Mouse (Mus musculus): ENCODE data around the gene Spcs1.

The Spcs1 gene

DNA sequence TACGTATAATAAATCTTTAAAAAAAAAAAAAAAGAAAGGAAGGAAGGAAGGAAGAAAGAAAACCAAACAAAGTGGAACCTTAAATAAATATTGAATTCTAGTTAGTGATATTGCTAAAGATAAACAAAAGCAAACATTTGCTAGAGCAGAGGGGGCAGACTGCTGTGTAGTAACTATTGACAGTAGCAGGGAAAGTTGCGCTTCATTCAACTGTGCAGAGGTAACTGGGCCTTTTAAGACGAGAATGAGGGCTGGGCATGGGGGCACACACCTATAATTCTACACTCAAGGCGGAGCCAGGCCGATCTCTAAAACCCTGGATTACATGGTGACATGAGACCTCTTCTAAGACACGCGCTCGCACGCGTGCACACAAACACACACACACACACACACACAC, 51.5 kb downstream of the Spcs1 start:
- no peak for DNase-seq (ENCODE audit: low spot score)
